Mouse (Mus musculus) embryo, embryonic 9.5 days (tissue): ENCODE measurements around the gene Ppp1r21.

ENCODE experiments used
- DNase-seq: peaks from one replicate; pipeline ENCODE4 v3.0.0-alpha.2; 2017; ENCODE audit errors: extremely low spot score

The Ppp1r21 gene

GRCm38 (mm10) chr17:88574811-88575210 lies 44.9 kb downstream of the Ppp1r21 start:
- no peak for DNase-seq

- DNase-seq = no peak
Observed at GRCm38 (mm10) chr17:88578522-88579242, 48.8 kb downstream of the Ppp1r21 start.

GRCm38 (mm10) chr17:88580556-88580955 lies 50.6 kb downstream of the Ppp1r21 start:
- no peak for DNase-seq

GRCm38 (mm10) chr17:88581511-88582021 lies 51.6 kb downstream of the Ppp1r21 start:
- no peak for DNase-seq

GRCm38 (mm10) chr17:88582999-88583398 lies 53.1 kb downstream of the Ppp1r21 start:
- no peak for DNase-seq

- no peak for DNase-seq
Observed at GRCm38 (mm10) chr17:88583411-88583810, 53.5 kb downstream of the Ppp1r21 start.

- DNase-seq = no peak
Observed at GRCm38 (mm10) chr17:88587371-88587770, 57.5 kb downstream of the Ppp1r21 start.

GRCm38 (mm10) chr17:88588228-88588627 lies 58.3 kb downstream of the Ppp1r21 start:
- DNase-seq = no peak

GRCm38 (mm10) chr17:88590251-88590650 lies 60.3 kb downstream of the Ppp1r21 start:
- no peak for DNase-seq

GRCm38 (mm10) chr17:88595071-88595470 lies 65.2 kb downstream of the Ppp1r21 start:
- DNase-seq = no peak

- DNase-seq = no peak
Observed at GRCm38 (mm10) chr17:88596068-88596467, 66.2 kb downstream of the Ppp1r21 start.

- no peak for DNase-seq
Observed at GRCm38 (mm10) chr17:88596544-88597221, 66.8 kb downstream of the Ppp1r21 start.

- peak; percentile 84 for DNase-seq
Observed at GRCm38 (mm10) chr17:88597222-88598055, 67.5 kb downstream of the Ppp1r21 start, which contains the start of gene Ston1. Ston1 (plus strand) TSS chr17:88597684.

GRCm38 (mm10) chr17:88598056-88598420 lies 68.1 kb downstream of the Ppp1r21 start:
- DNase-seq = no peak

GRCm38 (mm10) chr17:88598570-88599368 lies 68.9 kb downstream of the Ppp1r21 start:
- DNase-seq = peak; percentile 13

- no peak for DNase-seq
Observed at GRCm38 (mm10) chr17:88600492-88601026, 70.6 kb downstream of the Ppp1r21 start.

GRCm38 (mm10) chr17:88603943-88604342 lies 74.0 kb downstream of the Ppp1r21 start:
- DNase-seq = no peak

- DNase-seq = no peak
Observed at GRCm38 (mm10) chr17:88606056-88606455, 76.1 kb downstream of the Ppp1r21 start.

GRCm38 (mm10) chr17:88609361-88609760 lies 79.4 kb downstream of the Ppp1r21 start:
- no peak for DNase-seq

GRCm38 (mm10) chr17:88611057-88611456 lies 81.1 kb downstream of the Ppp1r21 start:
- no peak for DNase-seq

GRCm38 (mm10) chr17:88613172-88613571 lies 83.3 kb downstream of the Ppp1r21 start:
- no peak for DNase-seq
